Mouse (Mus musculus) thymus, postnatal 25 days (tissue): ENCODE results near the gene Vmn1r43.
"Not testable (repeated sequence)": the region's sequence is repeated elsewhere in the genome, so short reads cannot be mapped to it uniquely, and the experiment has no call there.

Experiments used
- DNase-seq: peaks from one replicate; pipeline ENCODE4 v3.0.0; 2022

Vmn1r43 gene

DNA sequence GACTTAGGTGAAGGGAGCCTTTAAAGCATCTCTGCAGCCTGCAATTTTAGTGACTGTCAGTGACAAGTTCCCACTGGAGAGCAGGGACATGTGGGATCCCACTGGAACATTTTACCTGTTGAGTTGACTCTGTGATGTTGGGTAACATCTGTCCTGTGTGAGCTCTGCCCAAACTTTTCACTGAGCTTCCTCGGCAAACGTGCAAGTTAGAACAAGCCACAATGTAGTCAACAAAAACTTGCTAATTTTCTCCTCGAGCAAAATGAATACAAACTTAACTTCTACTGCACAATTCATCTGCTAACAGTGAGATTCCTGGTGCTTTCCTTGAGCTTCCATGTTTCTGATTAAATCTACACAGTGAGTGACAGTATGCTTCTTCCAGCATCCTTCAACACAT lies at the start of gene Vmn1r43, which contains the start of gene Vmn1r42:
Vmn1r43 (minus strand) TSS at position 101 of the 400 bp plus-strand sequence.
Vmn1r42 (minus strand) TSS at position 101 of the 400 bp plus-strand sequence.
- DNase-seq, result not testable (repeated sequence)

GRCm38 (mm10) chr6:89883812-89884211 lies 7.6 kb upstream of the Vmn1r43 start:
- DNase-seq, result no peak

- no peak for DNase-seq
These were observed 7.1 kb upstream of the Vmn1r43 start, which contains the start of gene Vmn1r44 for GRCm38 (mm10) chr6:89883360-89883759. Gene Vmn1r44, plus strand, starts transcription at chr6:89883660.

DNA sequence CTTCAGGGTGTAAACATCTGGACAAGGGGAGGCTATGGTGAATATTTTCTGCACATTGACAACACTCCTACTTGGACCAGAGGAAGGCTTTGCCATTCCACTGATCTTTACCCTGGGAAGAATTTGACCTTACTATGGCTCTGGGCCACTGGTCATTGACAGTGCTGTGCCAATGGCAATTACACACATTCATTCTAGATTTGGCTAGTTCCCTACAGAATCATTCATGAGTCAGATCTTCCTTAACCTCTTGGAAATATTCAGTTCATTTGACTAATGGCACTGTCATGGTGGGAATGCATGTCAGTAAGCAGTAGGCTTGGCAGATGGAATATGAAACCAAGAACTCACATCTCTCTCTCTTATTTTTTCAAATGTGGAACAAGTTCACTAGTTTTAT lies 4.7 kb upstream of the Vmn1r43 start:
- DNase-seq, result no peak

DNA sequence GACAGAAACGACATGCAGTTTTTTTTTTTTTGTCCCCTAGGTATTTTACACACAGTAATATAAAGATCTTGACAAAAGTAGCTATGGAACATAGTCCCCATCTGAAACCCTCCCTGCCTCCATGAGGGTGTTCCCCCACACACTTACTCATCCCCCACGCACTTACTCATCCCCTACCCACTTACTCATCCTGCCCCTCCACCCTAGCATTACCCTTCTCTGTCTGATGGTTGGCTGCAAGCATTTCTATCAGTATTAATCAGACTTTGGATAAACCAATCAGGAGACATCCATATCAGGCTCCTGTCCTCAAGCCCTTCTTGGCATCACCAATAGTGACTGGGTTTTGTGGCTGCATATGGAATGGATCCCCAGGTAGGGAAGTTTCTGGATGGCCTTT lies 750 bp upstream of the Vmn1r43 start:
- DNase-seq, result no peak

GRCm38 (mm10) chr6:89867976-89868375 lies 8.2 kb downstream of the Vmn1r43 start:
- no peak for DNase-seq

DNA sequence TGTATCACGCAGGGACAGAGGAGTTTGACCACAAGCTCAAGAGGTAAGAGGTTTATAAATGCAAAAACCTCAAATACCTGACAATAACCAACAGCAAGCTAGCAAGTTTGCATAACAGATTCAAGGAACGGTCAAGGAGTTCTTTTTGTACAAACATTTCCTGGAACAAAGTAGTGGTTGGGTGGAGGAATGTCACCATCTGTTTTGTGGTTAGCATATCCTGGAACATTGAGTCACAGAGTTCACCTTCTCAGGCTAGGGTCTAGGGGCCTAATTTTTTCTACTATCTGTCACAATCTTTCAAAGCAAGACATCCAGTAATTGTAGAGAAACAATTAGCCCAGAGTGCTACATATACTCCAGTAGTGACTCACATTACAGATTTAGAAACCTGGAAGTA lies 8.9 kb downstream of the Vmn1r43 start:
- no peak for DNase-seq

DNA sequence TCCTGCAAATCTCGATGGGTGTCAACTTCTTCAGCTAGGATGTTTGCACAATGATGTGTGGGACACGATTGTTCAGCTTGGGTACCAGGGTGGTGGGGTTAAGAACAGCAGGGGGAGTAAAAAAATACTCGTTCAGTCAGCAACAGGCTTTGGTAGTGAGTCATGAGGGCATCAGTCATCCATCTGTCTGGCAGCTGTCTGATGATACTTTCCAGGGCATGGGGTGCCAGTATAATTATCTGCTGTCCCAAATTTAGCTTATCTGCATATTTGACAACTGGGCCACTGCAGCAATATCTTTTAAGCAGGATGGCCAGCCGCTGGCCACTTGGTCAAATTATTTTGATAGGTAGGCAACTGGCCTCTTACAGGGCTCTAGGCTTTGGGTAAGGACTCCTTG lies 12.4 kb downstream of the Vmn1r43 start:
- no peak for DNase-seq

- no peak for DNase-seq
These were observed 16.4 kb downstream of the Vmn1r43 start for GRCm38 (mm10) chr6:89859839-89860238.

DNA sequence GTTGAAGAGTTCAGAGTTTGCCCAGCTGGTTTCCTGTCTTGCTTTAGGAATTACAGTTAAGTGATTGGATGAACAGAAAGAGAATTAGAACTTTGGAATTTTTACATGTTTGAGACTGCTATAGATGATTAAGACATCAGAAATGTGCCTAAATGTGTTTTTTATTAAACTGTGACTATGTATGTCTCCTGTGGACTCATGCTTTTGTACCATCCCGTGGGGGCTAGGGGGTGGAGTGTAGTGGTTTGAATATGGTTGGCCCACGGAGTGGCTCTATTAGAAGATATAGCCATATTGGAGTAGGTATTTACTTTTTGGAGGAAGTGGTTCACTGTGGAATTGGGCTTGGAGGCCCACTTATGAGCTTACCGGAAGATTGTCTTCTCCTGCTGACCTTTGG lies 18.7 kb downstream of the Vmn1r43 start:
- no peak for DNase-seq
